Mouse (Mus musculus) neural tube, embryonic 15.5 days (tissue): ENCODE measurements around the gene Mt4. TPM values are rescaled to one million over a fixed set of nuclear protein-coding genes. Genes with fewer than 3 reads are reported as not detected.
"Not testable (repeated sequence)": the region's sequence is repeated elsewhere in the genome, so short reads cannot be mapped to it uniquely, and the experiment has no call there.

Source experiments
- ATAC-seq: fragments of 200-750 bp; cut with Nextera tagmentation; 2 replicates; pipeline ENCODE4 v1.8.0; 2017; ENCODE audit warnings: mild to moderate bottlenecking, moderate TSS enrichment, moderate library complexity; ENCODE audit not compliant: low FRiP score
- H3K27ac ChIP-seq: fragments of 300-500 bp; sonication (generic); replicated peaks from 2 replicates; pipeline ENCODE4 v1.5.1; 2015; ENCODE audit warnings: mild to moderate bottlenecking, inconsistent platforms
- H3K27me3 ChIP-seq: fragments of 300-500 bp; sonication (generic); replicated peaks from 2 replicates; pipeline ENCODE4 v1.6.1; 2015; ENCODE audit warnings: inconsistent platforms
- H3K36me3 ChIP-seq: fragments of 300-500 bp; sonication (generic); 2 replicates; pipeline ENCODE4 v1.6.1; 2015; ENCODE audit warnings: inconsistent platforms
- H3K4me1 ChIP-seq: fragments of 300-500 bp; sonication (generic); 2 replicates; pipeline ENCODE4 v1.6.1; 2015; ENCODE audit warnings: inconsistent platforms
- H3K4me2 ChIP-seq: fragments of 300-500 bp; sonication (generic); 2 replicates; pipeline ENCODE4 v1.6.1; 2015; ENCODE audit warnings: inconsistent platforms, mild to moderate bottlenecking, moderate library complexity
- H3K4me3 ChIP-seq: fragments of 300-500 bp; sonication (generic); replicated peaks from 2 replicates; pipeline ENCODE4 v1.5.1; 2015; ENCODE audit warnings: mild to moderate bottlenecking, inconsistent platforms
- H3K9ac ChIP-seq: fragments of 300-500 bp; sonication (generic); replicated peaks from 2 replicates; pipeline ENCODE4 v1.6.1; 2015; ENCODE audit warnings: mild to moderate bottlenecking, inconsistent platforms
- H3K9me3 ChIP-seq: fragments of 300-500 bp; sonication (generic); replicated peaks from 2 replicates; pipeline ENCODE4 v1.6.1; 2016; ENCODE audit warnings: inconsistent platforms
- WGBS: fragments of 180-500 bp; shearing (Covaris S2); methylation state at CpG from one replicate; pipeline ENCODE4 v1.1.7; 2015; ENCODE audit warnings: mixed read lengths; 5-methylcytosine and 5-hydroxymethylcytosine counted together
- polyA plus RNA-seq: library from polyadenylated mRNA; unstranded; fragments of >200 nt; fragmentation: Nextera tagmentation; extraction: Ambion mirVana; gene quantifications from 2 replicates; pipeline ENCODE4 v1.2.1, GENCODE M21; 2015

Gene Mt4
- polyA plus RNA-seq, 1 experiment from 2014 or later = not detected

GRCm38 (mm10) chr8:94140266-94140795 lies 3.3 kb downstream of the Mt4 start:
- Histone ChIP-seq H3K36me3 (no peaks in the 10 kb centered on the region), H3K4me1 (no peaks in the 10 kb centered on the region), H3K27me3 (no peaks in the 10 kb centered on the region), H3K4me2 (no peak overlapping the region), H3K27ac (no peak overlapping the region), H3K4me3 (no peak overlapping the region), H3K9me3 (no peaks in the 10 kb centered on the region), H3K9ac (no peak overlapping the region)
- 88% methylated on average over 4 of the region's 4 CpGs for WGBS
- no peak for ATAC-seq

DNA sequence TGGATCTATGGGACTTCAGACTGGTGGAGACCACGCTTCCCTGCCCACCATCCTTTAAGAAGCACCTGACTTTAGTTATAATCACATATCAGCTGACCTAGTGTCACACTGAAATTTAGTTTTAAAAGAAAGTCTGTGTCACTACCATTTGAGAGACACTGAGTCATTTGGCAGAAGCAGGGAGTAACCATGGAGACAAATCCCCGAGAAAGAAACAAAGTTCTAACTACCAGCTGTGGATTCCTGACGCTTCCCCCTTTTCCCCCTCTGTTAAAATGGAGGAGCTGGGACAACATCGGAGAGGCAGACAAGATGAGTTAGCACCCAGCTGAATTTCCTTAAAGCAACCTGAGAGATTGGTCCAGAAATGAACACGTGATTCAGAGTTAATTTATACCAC lies 11.2 kb downstream of the Mt4 start:
- Histone ChIP-seq H3K4me1 (peaks cover 10% of the 10 kb centered on the region), H3K4me2 (no peak overlapping the region), H3K36me3 (no peaks in the 10 kb centered on the region), H3K27ac (no peak overlapping the region), H3K9ac (no peak overlapping the region), H3K4me3 (no peak overlapping the region), H3K27me3 (no peaks in the 10 kb centered on the region; the same call in 1 of the 2 replicates), H3K9me3 (no peaks in the 10 kb centered on the region)
- ATAC-seq = no peak
- WGBS = 38% methylated on average over 5 of the region's 5 CpGs

- Histone ChIP-seq H3K36me3 (no peaks in the 10 kb centered on the region), H3K4me1 (peaks cover 22% of the 10 kb centered on the region), H3K27ac (no peak overlapping the region), H3K4me2 (no peak overlapping the region), H3K4me3 (no peak overlapping the region), H3K9ac (no peak overlapping the region), H3K27me3 (no peaks in the 10 kb centered on the region; the same call in 1 of the 2 replicates), H3K9me3 (no peaks in the 10 kb centered on the region)
- ATAC-seq = no peak
- WGBS = 86% methylated on average over 5 of the region's 5 CpGs
Observed at GRCm38 (mm10) chr8:94150925-94151324, 13.9 kb downstream of the Mt4 start.

GRCm38 (mm10) chr8:94152513-94153300 lies 15.7 kb downstream of the Mt4 start, which contains the start of gene Mt3:
TSS of gene Mt3 (plus strand) at chr8:94152607.
- Histone ChIP-seq H3K4me3 (peak within 1 kb of the TSS; percentile 45), H3K9ac (peak within 1 kb of the TSS; percentile 46), H3K4me2 (peak within 1 kb of the TSS; percentile 88), H3K27me3 (no peaks in the 10 kb centered on the region; the same call in 1 of the 2 replicates), H3K4me1 (peaks cover 22% of the 10 kb centered on the region), H3K36me3 (no peaks in the 10 kb centered on the region), H3K9me3 (no peaks in the 10 kb centered on the region), H3K27ac (peak within 1 kb of the TSS; percentile 78)
- ATAC-seq = peak; percentile 87
- 1% methylated on average over 29 of the region's 29 CpGs for WGBS

- peak overlapping the region; percentile 88 for H3K4me2 ChIP-seq
- H3K27me3 ChIP-seq = no peaks in the 10 kb centered on the region; the same call in 1 of the 2 replicates
- H3K4me3 ChIP-seq = peak overlapping the region; percentile 45
- peak overlapping the region; percentile 46 for H3K9ac ChIP-seq
- peaks cover 22% of the 10 kb centered on the region for H3K4me1 ChIP-seq
- H3K27ac ChIP-seq = peak overlapping the region; percentile 78
- H3K36me3 ChIP-seq = no peaks in the 10 kb centered on the region
- H3K9me3 ChIP-seq = no peaks in the 10 kb centered on the region
- 23% methylated on average over 7 of the region's 7 CpGs for WGBS
- ATAC-seq = peak; percentile 30
Observed at GRCm38 (mm10) chr8:94153451-94153850, 16.5 kb downstream of the Mt4 start.

DNA sequence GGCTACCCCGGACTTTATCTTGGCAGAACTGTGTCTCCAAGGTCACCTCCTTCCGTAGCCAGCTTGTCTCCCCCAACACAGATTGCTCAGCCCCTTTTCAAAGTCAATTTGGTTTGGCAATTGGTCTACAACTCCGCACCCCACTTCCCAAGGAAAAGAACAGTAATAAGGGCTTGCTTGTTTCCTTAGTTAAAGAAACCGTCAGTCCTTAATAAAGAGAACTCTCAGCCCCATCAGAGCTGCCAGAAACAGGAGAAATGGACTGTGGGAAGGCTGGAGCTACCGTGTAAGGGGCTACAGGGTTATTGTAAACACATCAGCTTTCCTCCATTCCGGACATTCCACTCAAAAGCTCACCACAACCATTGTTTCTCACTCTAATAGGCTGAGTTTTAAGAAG lies 17.5 kb downstream of the Mt4 start:
- peaks cover 22% of the 10 kb centered on the region for H3K4me1 ChIP-seq
- no peaks in the 10 kb centered on the region for H3K9me3 ChIP-seq
- H3K27me3 ChIP-seq = no peaks in the 10 kb centered on the region; the same call in 1 of the 2 replicates
- no peak overlapping the region for H3K9ac ChIP-seq
- H3K4me3 ChIP-seq = peak overlapping the region; percentile 45; the same call in 1 of the 2 replicates
- H3K36me3 ChIP-seq = no peaks in the 10 kb centered on the region
- H3K27ac ChIP-seq = peak overlapping the region; percentile 78
- ATAC-seq = no peak
- H3K4me2 ChIP-seq = peak overlapping the region; percentile 88
- 42% methylated on average over 6 of the region's 6 CpGs for WGBS

- Histone ChIP-seq H3K27me3 (no peaks in the 10 kb centered on the region; the same call in 1 of the 2 replicates), H3K4me2 (no peak overlapping the region), H3K9ac (no peak overlapping the region), H3K27ac (0 out of 2 replicates have a peak overlapping the region, but pooled peaks have one; percentile 23), H3K36me3 (no peaks in the 10 kb centered on the region), H3K9me3 (no peaks in the 10 kb centered on the region), H3K4me3 (no peak overlapping the region), H3K4me1 (peaks cover 22% of the 10 kb centered on the region)
- no peak for ATAC-seq
- WGBS = 74% methylated on average over 4 of the region's 4 CpGs
Observed at GRCm38 (mm10) chr8:94156092-94156491, 19.1 kb downstream of the Mt4 start.

DNA sequence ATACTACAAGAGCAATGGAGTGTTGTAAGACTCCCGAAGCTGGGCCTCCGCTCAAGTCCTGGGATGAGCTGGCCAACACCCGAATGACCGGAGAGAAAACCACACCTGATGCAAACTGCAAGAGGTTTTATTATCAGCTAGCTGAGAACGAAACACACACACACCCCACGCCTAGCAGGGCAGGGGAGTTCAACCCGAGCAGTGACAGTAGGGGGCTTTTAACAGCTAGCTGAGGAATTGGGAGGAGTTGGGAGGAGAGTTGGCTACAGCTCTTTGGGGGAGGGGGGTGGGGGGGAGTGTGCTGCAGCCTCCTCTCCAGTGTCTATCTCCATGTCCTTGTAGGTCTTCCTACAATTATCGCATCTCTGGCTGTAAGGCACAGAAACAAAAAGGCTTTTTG lies 28.8 kb downstream of the Mt4 start:
- H3K9me3 ChIP-seq, H3K36me3 ChIP-seq, H3K4me3 ChIP-seq, H3K9ac ChIP-seq, ATAC-seq, H3K4me1 ChIP-seq, H3K27ac ChIP-seq, H3K4me2 ChIP-seq: not testable (repeated sequence)
- H3K27me3 ChIP-seq = peaks cover 14% of the 10 kb centered on the region
- 64% methylated on average over 8 of the region's 8 CpGs for WGBS

GRCm38 (mm10) chr8:94167244-94167643 lies 30.2 kb downstream of the Mt4 start:
- peak overlapping the region; percentile 35; the same call in 1 of the 2 replicates for H3K4me2 ChIP-seq
- peak; percentile 57; the same call in 1 of the 2 replicates for ATAC-seq
- H3K36me3 ChIP-seq = no peaks in the 10 kb centered on the region
- H3K27me3 ChIP-seq = peaks cover 28% of the 10 kb centered on the region
- no peak overlapping the region for H3K27ac ChIP-seq
- 1% methylated on average over 6 of the region's 6 CpGs for WGBS
- no peaks in the 10 kb centered on the region for H3K9me3 ChIP-seq
- H3K4me3 ChIP-seq = no peak overlapping the region
- H3K4me1 ChIP-seq = peaks cover 12% of the 10 kb centered on the region
- H3K9ac ChIP-seq = 0 out of 2 replicates have a peak overlapping the region, but pooled peaks have one; percentile 14

- H3K9me3 ChIP-seq = no peaks in the 10 kb centered on the region
- H3K27me3 ChIP-seq = peaks cover 51% of the 10 kb centered on the region
- H3K27ac ChIP-seq = no peak overlapping the region
- no peak overlapping the region for H3K9ac ChIP-seq
- no peak overlapping the region for H3K4me3 ChIP-seq
- ATAC-seq = no peak
- 85% methylated on average over 5 of the region's 5 CpGs for WGBS
- no peaks in the 10 kb centered on the region for H3K36me3 ChIP-seq
- H3K4me2 ChIP-seq = no peak overlapping the region
- H3K4me1 ChIP-seq = peaks cover 24% of the 10 kb centered on the region
Observed at GRCm38 (mm10) chr8:94169547-94169946, 32.5 kb downstream of the Mt4 start.

- H3K27ac ChIP-seq = no peak overlapping the region
- H3K4me3 ChIP-seq = peak overlapping the region; percentile 45; the same call in 1 of the 2 replicates
- ATAC-seq = no peak
- 39% methylated on average over 10 of the region's 10 CpGs for WGBS
- peaks cover 69% of the 10 kb centered on the region for H3K27me3 ChIP-seq
- H3K4me1 ChIP-seq = peaks cover 24% of the 10 kb centered on the region
- H3K9me3 ChIP-seq = no peaks in the 10 kb centered on the region
- peak overlapping the region; percentile 90 for H3K4me2 ChIP-seq
- no peaks in the 10 kb centered on the region for H3K36me3 ChIP-seq
- H3K9ac ChIP-seq = no peak overlapping the region
Observed at GRCm38 (mm10) chr8:94171321-94171755, 34.3 kb downstream of the Mt4 start.
